Mouse (Mus musculus) layer of hippocampus, postnatal 10 days (tissue): ENCODE measurements around the gene Ms4a4a. TPM values are rescaled to one million over a fixed set of nuclear protein-coding genes. Genes with fewer than 3 reads are reported as not detected.
"Not testable (repeated sequence)": the region's sequence is repeated elsewhere in the genome, so short reads cannot be mapped to it uniquely, and the experiment has no call there.

Source experiments
- DNase-seq, 2 experiments: peaks; one replicate each; pipeline ENCODE4 v3.0.0; 2021; ENCODE audit warnings: low spot score in 2 of 2
- long read RNA-seq: library from polyadenylated mRNA; stranded (forward); transcript quantifications from one replicate; pipeline ENCODE4 v2.0.0, GENCODE M21; 2023
- total RNA-seq, 2 experiments: library from RNA; stranded (reverse); gene quantifications; 2 replicates each; pipeline ENCODE4 v1.2.3; 2021

The Ms4a4a gene
- total RNA-seq: 1 to 10 TPM in 1 of 2 experiments, under 1 TPM in 1; 0.89 to 1.7 TPM
- long read RNA-seq: 0 reads

DNA sequence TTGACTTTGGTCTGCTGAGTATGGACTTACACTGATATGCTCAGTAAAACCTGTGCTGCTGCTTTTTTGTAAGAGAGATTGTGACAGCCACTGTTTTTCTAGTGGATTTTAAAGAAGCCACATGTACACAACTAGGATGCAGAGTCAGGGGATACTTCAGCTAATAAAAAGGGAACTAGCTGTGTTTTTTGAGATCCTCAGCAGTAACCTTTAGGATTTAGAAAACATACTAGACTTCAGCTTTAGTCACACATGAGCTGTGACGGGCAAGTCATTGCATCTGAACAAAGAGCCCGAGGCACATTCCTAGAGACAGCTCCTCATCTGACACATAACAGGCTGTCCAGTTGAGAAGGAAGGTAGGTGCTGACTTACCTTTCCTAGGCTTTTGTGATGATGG, at the start of gene Ms4a4a:
Ms4a4a (plus strand) TSS at position 251 of the 400 bp plus-strand sequence.
- no peak for DNase-seq

DNA sequence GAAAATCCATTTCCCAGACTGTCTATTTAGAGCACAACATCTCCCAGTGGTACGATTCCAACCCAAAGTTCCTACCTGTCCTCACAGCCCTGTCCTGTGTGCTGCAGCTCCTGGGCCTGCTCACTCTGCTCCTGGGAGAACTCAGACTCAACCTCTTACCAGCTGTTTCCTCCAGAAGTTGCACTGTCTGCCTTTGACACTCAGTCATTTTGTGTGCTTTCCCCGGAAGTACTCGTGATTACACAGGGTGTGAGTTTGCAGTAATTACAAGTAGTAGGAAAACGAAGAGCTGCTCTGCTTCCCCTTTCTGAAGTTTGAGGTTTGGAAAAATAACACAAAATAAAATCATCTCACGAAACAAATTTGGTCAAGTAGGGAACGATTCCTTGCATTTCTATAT, 39.4 kb upstream of the Ms4a4a start, which contains the start of gene Ms4a7:
Ms4a7 (minus strand) TSS at position 215 of the 400 bp plus-strand sequence.
- no peak for DNase-seq

DNA sequence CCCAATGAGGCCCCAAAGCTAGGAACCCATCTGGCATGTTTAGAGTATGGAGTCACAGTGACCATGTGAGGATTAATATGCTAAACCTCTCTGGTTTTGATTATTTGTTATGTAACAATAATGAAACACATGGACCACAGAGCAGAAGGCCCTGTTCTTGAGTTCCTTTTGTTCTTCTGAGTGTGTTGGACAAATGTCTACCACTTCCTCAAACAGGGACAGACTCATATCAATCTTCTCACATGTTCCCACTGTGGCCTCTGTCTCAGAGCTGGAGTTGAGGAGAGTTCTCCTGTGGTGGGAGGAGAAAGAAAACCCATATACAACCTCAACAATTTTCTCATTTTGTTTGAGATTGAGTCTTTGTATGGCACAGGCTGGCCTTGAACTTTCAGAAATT, 32.2 kb upstream of the Ms4a4a start:
- DNase-seq: no peak

DNA sequence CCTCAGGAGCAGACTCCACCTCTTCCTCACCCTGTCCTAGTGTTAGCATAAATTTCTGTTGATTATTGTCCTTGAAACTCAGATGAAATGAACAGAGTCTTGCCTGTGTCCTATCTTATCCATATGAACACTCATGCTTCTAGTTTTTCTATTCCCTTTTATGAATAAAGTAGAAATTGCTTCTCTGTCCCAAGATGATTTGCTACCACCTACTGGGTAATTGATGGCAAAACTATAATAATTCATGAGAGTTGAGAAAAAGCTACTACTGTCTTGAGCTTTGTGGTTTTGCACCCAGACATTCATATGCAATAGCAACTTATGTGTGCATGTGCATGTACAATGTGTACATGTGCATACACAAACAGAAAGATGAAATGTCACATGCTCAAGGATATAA, 31.3 kb upstream of the Ms4a4a start:
- no peak for DNase-seq

DNA sequence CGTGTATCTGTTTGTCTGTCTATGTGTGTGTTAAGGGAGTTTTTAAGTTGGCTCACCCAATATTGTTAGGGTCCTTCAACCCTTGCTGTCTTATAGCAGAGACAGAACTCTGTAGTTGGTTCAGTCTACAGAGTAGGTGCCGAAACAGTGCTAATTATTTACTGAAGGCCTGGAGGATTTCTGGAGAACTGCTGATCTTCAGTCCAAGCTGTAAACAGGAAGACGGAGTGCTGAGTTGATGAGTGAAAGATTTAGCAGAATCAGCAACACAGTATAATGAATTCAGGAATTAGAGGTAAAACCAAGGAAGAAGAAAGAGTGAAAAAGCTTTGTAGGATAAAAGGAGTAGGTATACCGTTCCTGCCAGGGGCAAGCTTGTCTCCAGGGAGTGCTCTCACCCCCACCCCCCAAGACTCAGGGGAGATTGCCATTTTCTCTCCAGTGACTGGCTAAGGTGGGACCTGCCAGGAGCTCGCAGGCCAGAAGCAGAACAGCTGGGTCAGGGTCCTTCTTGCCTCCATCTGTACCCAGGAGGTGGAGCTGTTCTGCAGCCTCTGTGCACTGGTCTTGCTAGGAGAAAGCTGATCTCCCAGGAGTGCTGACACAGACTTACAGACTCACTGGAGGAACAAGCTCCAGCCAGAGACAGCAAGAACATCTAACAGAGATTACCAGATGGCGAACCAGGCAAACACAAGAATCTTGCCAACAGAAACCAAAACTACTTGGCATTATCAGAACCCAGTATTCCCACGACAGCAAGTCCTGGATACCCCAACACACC, 25.4 kb upstream of the Ms4a4a start:
- peak; percentile 7 to 12 for DNase-seq

DNA sequence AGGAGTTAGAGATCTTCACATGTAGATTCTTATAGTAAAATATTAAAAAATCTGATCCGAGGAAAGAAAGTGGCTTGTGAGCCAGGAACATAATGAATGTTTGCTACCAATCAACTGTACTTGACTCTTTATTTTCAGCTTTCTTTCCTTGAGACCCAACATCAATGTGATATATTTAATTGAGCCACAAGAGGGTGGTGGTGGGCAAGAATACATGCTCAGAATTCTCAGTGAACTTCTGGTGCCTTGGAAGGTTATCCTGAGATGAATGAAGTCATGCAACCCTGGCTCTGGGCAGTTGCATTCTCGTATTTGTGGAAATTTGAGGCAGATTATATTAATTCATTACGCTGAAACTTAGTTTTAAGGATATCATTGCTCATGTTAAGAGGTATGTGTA, 23.4 kb upstream of the Ms4a4a start:
- DNase-seq: no peak

DNA sequence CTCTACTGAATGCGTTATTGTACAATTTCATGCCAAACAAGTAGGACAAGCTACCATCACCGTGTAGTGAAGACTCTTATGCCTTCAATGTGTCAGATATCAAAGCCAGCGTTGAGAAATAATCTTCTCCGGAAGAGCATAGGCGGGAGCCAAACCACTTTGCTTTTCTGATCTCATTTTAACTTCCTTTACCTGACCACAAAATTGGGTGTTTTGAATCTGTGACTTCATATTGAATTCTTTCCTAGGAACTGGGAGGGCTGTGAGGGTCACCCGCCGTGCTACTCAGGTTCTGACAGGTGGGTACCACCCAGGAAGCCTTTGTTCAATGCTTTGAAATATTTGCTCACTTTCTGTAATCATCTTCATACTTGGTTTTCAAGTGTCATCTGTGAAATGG, 19.6 kb upstream of the Ms4a4a start:
- no peak for DNase-seq

DNA sequence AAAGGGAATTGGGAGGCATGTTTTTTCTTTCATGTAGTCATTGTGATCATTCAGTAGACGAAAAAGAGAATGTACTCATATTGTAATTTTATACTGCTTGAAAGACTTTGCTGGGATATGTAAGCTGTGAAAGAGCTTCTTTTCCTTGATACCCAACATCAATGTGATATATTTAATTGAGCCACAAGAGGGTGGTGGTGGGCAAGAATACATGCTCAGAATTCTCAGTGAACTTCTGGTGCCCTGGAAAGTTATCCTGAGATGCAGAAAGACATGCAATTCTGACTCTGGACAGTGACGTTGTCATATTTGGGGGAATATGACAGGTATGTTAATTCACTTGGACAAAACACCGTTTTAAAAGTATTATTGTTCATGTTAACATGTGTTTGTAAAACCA, 15.2 kb upstream of the Ms4a4a start:
- peak in 1 of 2 experiments; percentile 24 for DNase-seq

DNA sequence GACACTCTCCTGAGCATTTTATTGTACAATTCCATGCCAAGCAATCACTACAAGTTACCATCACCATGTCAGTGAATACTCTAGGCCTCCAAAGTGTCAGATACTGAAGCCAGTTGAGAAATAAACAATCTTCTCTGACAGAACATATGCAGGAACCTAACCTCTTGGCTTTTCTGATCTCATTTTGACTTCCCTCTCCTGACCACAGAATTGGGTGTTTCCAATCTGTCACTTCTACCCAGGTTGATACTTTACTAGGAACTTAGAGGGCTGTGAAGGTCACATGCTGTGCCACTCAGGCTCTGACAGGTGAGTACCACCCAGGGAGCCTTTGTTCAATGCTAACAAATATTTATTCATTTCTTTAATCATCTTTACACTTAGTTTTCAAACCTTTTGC, 13.3 kb upstream of the Ms4a4a start:
- no peak for DNase-seq

DNA sequence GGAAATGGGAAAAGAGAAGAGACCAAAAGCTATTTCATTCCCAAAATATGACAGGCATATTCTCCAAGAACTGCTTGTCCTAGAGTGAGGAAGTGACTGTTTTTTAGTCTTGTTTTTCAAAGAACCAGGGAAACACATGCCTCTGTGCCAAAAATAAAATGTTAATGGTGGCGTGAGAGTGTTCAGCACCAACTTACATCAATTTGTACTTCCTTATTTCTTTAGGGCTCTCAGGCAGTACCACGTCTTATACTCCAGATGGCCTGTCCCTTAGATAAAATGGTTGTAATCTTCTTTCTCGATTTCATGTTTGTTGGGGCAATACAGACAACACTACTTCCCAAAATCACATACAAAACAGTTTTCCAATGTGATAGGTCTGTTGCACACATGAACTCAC, 7.0 kb upstream of the Ms4a4a start:
- no peak for DNase-seq

DNA sequence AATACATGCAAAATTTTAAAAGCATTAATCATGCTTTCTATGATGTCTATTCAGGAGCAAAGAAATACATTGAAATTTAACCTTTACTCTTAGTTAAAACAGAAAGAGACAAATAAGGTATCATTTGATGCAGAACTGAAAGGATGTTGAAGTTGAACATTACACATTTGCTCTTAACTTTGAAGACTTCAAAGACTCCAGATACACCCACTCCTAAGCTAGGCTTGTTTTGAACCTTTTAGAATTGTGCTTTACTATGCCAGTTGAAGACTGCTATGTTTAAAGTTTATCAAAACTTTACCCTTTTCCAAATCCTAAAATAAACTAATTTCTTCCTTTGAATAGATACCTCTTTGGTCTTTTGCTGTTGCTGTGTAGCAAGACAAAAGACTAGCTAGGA, 4.1 kb upstream of the Ms4a4a start:
- DNase-seq: no peak

DNA sequence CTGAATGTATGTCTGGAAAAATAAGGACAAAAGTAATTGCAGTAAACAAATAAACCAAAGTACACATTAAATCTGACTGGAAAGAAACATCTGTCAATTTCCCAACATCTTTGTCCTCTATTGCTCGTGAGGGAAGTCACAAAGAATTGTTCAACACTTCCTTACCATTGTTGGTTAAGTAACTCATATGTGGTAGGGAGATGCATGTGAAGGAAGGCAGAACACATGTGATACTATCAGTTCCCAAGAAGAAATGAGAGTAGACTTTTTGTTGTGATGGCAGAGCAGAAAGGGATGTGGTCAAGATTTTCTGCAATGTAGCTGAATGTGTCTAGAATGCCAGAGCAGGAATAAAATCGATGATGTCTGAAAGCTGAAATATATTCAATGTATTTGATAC, 1.1 kb downstream of the Ms4a4a start:
- no peak for DNase-seq

DNA sequence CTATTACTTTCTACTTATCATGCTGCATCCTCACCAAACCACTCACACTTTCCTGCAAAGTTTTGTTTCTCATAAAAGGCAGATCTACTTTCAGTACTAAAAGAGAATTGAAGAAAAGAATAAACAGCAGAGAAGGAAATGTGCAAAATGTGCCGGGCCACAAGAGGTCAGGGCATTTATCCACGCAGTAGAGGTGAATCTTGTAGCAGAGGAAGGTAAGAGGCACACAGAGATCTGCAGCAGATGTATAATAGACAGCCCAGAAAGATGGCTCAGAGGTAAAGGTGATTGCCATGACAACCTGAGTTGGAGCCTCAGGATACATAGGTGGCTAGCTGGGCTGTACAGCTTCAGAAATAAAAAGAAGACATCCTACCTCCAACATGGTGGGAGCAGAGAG, 11.8 kb downstream of the Ms4a4a start:
- DNase-seq: no peak

DNA sequence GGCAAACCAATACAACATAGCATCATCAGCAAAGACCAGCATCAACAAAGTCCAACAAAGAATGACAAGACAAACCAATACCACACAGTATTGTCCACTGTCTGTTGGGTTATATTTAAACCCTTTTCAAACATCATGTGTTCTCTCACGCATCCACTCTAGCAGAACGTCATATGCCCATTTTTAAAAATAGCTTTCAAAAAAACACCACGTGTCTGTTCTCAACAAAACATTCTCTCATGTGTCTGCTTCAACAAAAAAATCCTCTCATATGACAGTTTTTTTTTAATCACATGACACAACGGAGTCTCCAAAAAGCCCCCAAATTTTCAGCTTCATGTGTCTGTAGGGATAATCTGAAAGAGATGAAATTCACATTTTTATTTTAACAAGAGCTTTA, 12.4 kb downstream of the Ms4a4a start:
- DNase-seq: no peak

DNA sequence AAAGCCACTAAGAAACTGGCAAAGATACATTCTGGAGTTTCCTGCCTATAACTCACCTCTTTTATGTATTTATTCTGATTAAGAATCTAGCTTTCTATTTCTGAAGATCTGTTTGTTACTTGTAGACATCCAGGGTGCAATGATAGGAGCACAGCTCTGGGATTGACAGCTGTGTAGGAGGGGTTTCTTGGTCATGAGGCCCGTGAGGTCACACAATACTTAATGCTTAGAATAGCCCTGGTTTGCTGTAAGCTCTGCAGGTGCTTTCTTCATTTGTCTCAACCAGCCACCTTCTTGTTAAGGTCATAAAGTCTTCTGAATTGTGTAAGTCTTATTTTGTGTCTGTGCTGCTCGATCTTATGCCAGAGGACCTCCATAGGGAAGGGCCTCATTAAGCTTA, 13.6 kb downstream of the Ms4a4a start:
- DNase-seq: no peak

DNA sequence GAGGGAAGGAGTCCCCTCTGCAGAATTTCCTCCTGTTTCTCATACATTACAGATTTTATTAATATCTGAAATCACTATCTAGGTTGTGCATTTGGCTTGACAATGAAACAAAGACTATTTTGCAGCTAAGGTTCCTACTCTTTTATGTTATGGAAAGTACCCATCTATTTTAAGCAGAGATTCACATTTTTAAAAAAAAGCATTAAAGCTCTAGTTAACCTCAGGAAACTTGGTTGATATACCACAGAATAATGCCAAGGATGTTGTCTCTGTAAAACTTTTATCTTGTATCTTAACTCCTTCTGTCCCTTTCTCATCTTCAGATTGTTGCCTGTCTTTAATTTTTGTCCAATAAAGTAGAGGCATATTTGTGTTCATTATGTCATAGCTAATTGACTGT, 20.4 kb downstream of the Ms4a4a start:
- no peak for DNase-seq

DNA sequence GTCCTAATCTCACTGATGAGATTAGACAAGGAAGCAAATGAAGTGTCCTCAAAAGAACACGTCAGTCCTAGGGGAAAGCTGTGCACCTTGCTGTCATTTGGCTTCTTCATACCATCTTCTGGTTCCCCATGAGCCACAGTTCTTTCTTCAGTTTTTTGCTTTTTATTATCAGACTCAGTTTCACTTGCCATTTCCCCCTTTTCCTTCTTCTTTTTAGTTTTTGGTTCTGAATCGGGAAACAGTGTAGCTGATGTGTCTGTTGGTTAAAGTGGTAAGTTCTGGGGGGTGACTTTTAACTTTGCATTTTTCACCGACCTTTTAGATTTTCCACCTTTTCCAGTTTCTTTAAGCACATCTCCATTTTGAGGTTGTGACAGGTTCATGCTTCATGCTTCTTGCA, 29.2 kb downstream of the Ms4a4a start, which contains the start of gene Ms4a4c:
Ms4a4c (plus strand) TSS at position 244 of the 400 bp plus-strand sequence.
- no peak for DNase-seq

DNA sequence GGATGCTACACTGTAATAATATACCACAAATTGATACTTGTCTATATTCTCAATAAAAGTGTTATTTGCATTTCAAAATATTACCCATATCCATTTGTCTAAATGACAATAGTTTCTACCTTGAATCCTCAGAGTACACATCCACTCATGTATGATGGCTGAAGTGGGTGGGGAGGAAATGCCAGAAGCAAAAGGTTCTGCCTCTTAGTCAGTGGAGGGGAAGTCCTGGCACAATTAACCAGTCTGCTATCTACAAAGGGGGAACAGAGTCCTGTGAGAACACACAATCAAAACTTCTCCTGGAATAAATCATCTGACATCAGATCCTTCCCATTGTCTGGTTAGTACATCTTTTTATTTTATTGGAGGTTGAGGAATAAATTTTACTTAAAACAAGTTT, 32.1 kb downstream of the Ms4a4a start:
- DNase-seq: no peak

DNA sequence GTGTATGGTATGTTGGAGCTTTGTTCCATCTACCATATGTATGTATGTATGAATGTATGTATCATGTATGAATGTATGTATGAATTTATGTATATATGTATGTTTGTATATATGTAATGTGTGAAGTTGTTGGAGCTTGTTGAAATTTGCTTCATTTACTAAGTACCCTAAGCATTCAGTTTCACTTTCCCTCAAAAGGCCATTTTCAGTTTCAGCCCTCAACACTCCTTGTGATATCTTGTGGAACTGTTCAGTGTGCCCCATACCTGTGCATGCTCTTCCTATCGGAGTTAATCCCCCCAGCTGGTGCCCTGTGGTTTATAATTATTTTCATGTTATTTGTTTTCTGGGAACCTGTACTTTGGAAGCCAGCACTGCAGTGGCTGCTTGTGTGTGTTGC, 33.3 kb downstream of the Ms4a4a start:
- no peak for DNase-seq

DNA sequence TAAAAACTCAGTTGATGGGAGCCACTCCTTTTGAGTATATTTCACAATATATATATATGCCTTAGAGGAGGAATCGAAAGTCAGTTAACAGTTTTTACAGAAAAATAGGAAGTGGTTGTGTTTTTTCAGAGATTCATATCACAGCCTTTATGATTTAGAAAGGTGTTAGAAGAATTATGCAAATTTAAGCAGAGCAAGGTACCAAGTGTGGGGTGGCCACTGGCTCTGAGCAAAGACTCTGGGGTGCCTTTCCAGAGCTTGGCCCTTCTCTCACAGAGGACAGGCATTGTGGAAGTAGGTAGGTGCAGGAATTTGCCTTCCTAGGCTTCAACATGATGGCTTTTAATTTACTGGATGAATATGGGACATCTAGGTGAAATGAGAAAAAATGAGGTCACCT, 36.3 kb downstream of the Ms4a4a start:
- no peak for DNase-seq

DNA sequence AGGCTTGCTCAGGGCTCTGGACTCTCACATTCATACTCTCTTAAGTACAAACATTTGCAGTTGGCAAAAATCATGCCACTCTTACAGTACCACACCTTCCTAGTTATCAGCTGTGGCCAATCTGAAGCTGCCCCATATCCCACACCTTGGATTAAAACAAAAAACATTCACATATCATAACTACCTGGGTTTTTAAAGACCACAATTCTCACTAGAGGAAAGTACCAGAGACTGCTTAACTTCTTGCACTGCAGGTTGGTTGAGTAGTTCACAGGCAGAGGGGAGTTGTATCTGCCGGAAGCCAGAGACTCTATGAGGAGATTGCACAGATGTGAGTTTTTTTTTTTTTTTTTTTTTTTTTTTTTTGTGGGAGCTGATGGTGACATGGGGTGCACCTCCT, 38.8 kb downstream of the Ms4a4a start:
- no peak for DNase-seq

DNA sequence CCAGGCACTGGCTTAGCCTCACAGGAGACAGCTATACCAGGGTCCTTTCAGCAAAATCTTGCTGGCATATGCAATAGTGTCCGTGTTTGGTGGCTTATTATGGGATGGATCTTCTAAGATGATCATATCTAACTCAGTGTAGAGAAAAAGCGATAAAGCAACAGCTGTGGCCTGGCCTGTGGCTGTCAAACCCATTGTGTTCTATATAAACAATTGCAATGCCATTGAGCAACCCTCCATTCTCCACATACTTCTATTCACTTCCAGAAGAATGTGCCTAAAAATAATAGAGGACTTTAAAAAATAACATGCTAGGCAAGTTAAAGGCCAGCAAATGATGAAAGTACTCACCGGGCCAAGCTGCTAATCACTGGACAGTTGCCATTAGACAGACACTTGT, 40.3 kb downstream of the Ms4a4a start:
- DNase-seq: no peak

DNA sequence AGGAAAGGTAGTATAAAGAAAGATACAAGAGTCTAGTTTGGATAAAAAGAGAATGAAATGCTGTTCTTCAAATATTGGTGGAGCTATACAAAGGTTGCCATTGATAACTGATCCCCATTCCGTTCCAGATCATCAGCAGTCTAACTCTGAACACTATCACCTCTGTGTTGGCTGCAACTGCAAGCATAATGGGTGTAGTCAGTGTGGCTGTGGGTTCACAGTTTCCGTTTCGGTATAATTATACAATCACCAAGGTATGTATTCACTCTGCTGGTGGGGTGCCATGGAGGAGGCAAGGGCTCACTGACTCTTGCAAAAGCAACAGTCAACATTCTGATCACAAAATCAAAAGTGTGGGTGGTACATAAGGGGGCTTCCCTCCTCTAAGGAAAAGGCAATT, 43.5 kb downstream of the Ms4a4a start:
- DNase-seq: not testable (repeated sequence)
